Mouse (Mus musculus) activated CD4-positive, CD25-positive, alpha-beta regulatory T cell, adult 4 months (primary cell): Measurements from ENCODE around the gene Nprl3. TPM values are rescaled to one million over a fixed set of nuclear protein-coding genes. Genes with fewer than 3 reads are reported as not detected.
"Not testable (repeated sequence)": the region's sequence is repeated elsewhere in the genome, so short reads cannot be mapped to it uniquely, and the experiment has no call there.

Source experiments
- ATAC-seq: one replicate; pipeline ENCODE4 v1.8.0; 2017
- polyA plus RNA-seq, 2 experiments: library from polyadenylated mRNA; unstranded; fragments of 100-300 nt; shearing (Covaris generic); gene quantifications; one replicate each; pipeline ENCODE4 v1.2.1; 2017

Nprl3 gene
- polyA plus RNA-seq = 10 to 100 TPM; 36.7 to 37.6 TPM

DNA sequence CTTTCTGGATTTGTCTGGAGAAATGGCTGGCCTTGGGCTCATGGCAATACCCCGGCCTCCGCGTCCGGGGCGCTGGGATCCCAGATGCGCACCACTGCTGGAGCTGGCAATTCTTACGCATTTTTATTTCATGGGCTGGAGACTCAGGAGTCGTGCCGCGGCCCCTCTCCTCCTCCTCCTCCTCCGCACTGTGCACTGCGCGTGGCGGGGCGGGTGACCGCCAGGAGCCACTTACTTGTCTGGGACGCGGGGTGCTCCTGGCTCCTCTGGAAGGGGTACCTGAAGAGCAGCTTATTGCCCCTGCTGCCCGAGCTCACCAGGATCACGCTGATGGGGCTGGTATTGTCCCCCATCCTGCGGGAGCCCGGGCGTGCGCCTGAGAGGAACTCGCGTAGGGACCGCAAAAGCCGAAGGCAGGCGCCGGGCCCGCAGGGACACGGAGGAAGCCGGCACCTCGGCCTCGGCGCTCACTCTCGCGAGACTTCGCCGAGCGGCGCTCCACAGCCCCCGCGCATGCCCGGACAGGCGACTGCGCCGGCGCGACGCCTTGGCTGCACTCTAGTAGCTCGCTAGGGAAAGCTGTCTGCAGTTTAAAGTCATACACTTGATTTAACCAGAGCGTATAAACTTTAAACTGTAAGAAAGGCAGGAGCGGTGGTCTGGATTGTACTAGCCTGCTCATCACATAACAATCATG lies at the start of gene Nprl3:
TSS of gene Nprl3 (minus strand) at position 520 of the 697 bp plus-strand sequence.
- peak; percentile 95 for ATAC-seq

GRCm38 (mm10) chr11:32316009-32316408 lies 48.5 kb upstream of the Nprl3 start:
- no peak for ATAC-seq

DNA sequence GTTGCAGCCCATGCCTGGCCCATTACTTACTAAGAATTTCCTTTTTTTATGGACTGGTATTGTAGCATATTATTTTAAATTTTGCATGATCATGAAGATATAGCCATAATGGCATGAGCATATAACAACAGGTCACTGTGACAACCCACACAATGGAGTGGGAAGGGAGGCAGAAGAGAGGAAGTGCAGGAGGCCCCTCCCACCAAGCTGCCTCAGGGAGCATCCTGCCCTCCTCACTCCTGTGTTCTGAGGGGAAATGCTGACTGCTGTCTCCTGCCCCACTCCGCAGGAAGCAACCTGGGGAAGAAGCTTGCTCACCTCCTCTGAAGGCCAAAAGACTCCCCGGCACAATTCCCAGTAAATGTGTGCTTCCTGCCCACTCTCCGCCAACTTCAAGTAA lies 42.4 kb upstream of the Nprl3 start:
- no peak for ATAC-seq

GRCm38 (mm10) chr11:32309446-32309845 lies 41.9 kb upstream of the Nprl3 start:
- ATAC-seq = no peak

GRCm38 (mm10) chr11:32307006-32307405 lies 39.5 kb upstream of the Nprl3 start:
- no peak for ATAC-seq

- no peak for ATAC-seq
Observed at GRCm38 (mm10) chr11:32303455-32303854, 35.9 kb upstream of the Nprl3 start.

DNA sequence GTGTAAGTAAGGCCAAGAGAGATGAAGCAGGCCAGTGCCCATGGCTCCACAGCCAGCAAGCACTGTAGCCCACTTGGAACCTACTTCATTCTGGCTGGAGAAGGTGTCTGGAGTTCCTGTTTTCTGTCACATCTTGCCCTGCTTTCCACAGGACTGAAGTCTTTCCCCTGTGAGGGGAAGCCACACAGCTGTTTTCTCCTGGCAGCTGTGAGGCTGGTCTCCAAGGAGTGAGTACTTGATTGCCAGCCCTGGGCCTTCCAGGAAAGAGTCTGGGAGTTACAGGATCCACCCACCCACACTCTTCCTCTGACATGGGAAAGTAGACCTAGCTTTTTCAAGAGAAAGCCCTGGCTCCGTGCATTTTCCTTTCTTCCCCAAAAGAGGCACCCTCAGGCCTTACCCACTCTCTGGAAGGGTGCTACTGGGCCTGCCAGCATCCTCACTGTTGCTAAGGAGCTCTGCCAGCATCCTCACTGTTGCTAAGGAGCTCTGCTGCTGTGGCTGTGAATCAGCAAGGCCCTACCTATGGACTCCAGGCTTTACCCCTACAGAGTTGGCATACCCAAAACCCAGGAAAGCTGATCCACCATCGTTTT lies 35.4 kb upstream of the Nprl3 start:
- ATAC-seq = no peak

GRCm38 (mm10) chr11:32301506-32301905 lies 34.0 kb upstream of the Nprl3 start:
- no peak for ATAC-seq

GRCm38 (mm10) chr11:32300279-32301267 lies 33.1 kb upstream of the Nprl3 start:
- ATAC-seq = no peak

DNA sequence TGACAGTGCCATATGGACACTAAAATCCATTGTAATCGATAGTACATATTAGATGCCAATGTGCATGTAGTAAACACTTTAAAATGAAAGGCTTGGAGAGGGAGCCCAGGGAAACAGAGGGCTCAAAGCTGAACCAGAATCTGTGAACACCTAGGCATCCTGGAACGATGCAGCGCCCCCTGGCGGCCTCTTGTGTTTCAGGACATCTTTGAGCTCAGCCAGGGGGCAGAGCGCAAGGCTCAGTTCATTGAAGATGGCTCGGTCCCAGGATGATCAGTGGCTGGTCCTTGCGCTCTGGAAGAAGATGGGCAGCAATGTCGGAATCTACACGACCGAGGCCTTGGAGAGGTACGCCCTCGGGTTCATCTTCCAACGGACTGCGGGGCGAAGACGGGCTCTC lies 32.4 kb upstream of the Nprl3 start, which contains the start of gene Hbq1a:
TSS of gene Hbq1a (plus strand) at position 205 of the 400 bp plus-strand sequence.
- not testable (repeated sequence) for ATAC-seq

DNA sequence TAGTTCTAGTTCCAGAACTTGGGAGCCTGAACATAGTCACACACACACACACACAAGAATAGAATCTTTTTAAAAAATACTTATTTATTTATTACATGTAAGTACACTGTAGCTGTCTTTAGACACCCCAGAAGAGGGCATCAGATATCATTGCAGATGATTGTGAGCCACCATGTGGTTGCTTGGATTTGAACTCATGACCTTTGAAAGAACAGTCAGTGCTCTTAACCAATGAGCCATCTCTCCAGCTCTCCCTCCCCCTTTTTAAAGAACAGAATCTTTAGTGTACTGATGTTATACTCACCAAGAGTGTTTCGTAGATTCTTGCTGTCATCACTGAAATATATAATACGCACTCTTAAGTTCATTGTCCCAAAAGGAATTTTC lies 31.0 kb upstream of the Nprl3 start:
- no peak for ATAC-seq

- ATAC-seq = no peak
Observed at GRCm38 (mm10) chr11:32297866-32298531, 30.5 kb upstream of the Nprl3 start.

DNA sequence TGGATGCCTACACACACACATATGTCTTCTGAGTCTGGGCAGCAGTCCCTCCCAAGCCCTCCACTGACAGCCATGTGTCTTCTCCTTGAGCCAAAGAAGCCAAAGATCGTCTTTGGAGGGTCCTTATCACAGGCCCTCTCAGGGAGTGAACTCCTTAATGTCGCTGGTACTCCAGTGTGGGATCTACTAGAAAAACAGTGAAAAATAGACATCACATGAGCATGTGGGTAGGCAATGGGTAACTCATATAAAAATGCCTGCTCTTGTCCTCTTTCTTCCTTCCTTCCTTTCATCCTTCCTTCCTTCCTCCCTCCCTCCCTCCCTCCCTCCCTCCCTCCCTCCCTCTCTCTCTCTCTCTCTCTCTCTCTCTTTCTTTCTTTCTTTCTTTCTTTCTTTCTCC lies 29.9 kb upstream of the Nprl3 start:
- ATAC-seq = not testable (repeated sequence)

DNA sequence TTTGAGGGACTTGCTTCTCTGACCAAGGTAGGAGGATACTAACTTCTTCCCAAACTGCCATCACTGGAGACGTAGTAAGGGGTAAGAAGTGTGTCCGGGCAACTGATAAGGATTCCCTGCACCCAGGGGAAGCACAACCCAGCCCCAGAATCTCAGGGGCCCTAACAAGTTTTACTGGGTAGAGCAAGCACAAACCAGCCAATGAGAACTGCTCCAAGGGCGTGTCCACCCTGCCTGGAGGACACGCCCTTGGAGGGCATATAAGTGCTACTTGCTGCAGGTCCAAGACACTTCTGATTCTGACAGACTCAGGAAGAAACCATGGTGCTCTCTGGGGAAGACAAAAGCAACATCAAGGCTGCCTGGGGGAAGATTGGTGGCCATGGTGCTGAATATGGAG lies 28.7 kb upstream of the Nprl3 start, which contains the start of gene Hba-a2:
TSS of gene Hba-a2 (plus strand) at position 287 of the 400 bp plus-strand sequence.
- ATAC-seq = not testable (repeated sequence)

DNA sequence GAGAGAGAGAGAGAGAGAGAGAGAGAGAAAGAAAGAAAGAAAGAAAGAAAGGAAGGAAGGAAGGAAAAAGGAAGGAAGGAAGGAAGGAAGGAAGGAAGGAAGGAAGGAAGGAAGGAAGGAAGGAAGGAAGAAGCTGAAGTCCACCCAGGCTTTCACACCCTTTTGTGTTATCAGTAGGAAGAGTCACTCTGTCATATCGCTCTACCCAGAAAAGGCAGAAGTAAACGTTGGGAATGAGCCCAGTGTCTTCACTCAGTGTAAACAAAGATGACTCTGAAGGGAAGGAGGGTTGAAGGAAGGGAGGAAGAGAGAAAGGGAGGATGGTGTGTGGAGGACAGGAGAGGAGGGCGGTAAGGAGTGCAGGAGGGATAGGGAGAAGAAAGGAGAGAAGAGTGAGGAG lies 26.0 kb upstream of the Nprl3 start:
- ATAC-seq = not testable (repeated sequence)

DNA sequence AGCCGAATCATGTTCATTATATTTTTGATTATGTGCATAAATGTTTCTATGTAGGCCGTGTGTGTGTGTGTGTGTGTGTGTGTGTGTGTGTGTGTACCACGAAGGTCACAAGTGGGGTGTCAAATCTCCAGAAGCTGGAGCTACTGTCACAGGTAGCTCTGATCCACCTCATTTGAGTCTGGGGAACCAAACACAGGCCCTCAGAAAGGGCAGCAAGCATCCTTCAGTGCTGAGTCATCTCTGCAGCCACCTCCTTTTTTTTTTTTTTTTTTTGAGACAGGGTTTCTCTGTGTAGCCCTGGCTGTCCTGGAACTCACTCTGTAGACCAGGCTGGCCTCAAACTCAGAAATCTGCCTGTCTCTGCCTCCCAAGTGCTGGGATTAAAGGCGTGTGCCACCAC lies 25.3 kb upstream of the Nprl3 start:
- not testable (repeated sequence) for ATAC-seq

- no peak for ATAC-seq
Observed at GRCm38 (mm10) chr11:32287493-32287825, 20.0 kb upstream of the Nprl3 start.

DNA sequence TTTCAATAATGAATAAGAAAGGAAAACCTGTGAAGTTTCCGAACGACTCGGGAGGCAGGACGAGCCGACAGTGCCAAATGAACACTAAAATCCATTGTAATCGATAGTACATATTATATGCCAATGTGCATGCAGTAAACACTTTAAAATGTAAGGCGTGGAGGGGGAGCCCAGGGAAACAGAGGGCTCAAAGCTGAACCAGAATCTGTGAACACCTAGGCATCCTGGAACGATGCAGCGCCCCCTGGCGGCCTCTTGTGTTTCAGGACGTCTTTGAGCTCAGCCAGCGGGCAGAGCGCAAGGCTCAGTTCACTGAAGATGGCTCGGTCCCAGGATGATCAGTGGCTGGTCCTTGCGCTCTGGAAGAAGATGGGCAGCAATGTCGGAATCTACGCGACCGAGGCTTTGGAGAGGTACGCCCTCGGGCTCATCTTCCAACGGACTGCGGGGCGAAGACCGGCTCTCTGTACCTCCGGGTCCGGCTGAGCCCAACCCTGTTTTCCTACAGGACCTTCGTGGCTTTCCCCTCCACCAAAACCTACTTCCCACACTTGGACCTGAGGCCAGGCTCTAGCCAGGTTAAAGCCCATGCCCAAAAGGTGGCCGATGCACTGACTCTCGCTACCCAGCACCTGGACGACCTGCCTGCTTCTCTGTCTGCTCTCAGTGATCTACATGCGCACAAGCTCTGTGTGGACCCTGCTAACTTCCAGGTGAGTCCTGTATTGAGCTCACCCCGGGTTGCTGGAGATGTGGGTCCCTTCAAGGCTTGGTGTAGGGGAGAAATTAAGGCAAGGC lies 19.4 kb upstream of the Nprl3 start, which contains the start of gene Hbq1b:
TSS of gene Hbq1b (plus strand) at position 271 of the 798 bp plus-strand sequence.
- ATAC-seq = peak; percentile 61

DNA sequence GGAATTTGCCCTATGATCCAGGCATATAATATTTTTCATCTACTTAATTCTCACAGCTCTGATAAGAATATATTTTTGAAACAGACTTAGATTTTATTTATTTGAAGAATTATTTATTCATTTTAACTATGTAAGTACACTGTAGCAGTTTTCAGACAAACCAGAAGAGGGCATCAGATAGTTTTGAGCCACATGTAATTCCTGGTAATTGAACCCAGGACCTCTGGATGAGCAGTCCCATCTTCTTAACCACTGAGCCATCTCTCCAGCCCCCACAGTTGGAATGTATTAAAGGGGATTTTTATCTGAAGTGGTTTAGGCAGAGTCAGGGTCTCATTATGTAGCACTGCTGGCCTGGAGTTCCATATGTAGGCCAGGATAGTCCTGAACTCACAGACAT lies 18.4 kb upstream of the Nprl3 start:
- ATAC-seq = not testable (repeated sequence)

DNA sequence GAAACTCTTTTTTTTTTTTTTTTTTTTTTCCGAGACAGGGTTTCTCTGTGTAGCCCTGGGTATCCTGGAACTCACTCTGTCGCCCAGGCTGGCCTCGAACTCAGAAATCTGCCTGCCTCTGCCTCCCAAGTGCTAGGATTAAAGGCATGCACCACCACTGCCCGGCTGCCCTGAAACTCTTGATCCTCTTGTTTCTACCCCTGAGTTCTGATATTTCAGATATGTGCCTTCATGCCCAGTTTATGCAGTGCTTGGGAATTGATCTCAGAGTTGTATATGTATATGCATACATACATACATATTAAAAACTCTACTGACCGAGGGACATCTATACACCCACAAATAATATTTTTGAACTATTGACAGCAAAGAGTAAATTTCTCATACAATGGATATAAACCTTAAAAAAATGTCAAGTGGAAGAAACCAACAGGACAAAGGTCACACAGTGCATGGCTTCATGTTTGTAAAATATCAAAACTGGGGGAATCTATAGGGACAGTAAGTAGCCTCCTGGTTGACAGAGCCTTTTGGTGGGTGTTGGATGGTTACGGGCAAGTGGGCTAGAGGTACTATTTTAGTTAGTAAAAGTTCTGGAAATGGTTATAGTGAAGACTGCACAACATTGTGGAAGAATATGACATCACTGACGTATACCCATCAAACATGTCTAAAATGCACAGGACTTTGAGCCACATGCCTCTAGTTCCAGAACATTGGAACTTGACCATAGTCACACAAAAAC lies 17.7 kb upstream of the Nprl3 start:
- ATAC-seq = no peak

DNA sequence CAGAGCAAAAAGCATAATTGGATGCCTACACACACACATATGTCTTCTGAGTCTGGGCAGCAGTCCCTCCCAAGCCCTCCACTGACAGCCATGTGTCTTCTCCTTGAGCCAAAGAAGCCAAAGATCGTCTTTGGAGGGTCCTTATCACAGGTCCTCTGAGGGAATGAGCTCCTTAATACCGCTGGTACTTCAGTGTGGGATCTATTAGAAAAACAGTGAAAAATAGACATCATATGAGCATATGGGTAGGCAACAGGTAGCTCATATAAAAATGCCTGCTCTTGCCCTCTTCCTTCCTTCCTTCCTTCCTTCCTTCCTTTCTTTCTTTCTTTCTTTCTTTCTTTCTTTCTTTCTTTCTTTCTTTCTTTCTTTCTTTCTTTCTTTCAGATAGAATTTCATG lies 17.1 kb upstream of the Nprl3 start:
- ATAC-seq = not testable (repeated sequence)
